Mouse (Mus musculus) spleen, adult 2 months (tissue): ENCODE results near the gene Alg5. TPM values are rescaled to one million over a fixed set of nuclear protein-coding genes. Genes with fewer than 3 reads are reported as not detected.

Source experiments
- DNase-seq, 2 experiments: peaks; one replicate each; pipeline versions ENCODE4 v3.0.0 to v3.0.0-alpha.2; 2012 to 2021; ENCODE audit warnings: low spot score in 2 of 2, low read depth in 1 of 2
- H3K27ac ChIP-seq: fragments of 200-500 bp; 2 replicates; pipeline ENCODE4 v1.5.1; 2012; ENCODE audit warnings: low read length, inconsistent platforms; ENCODE audit not compliant: insufficient read depth
- H3K27me3 ChIP-seq: fragments of 200-500 bp; 2 replicates; pipeline ENCODE4 v1.6.1; 2012; ENCODE audit warnings: mild to moderate bottlenecking, moderate library complexity, low read length, inconsistent platforms; ENCODE audit not compliant: control insufficient read depth, insufficient read depth
- H3K36me3 ChIP-seq: fragments of 200-500 bp; 2 replicates; pipeline ENCODE4 v1.6.1; 2012; ENCODE audit warnings: mild to moderate bottlenecking, low read length, inconsistent platforms; ENCODE audit not compliant: control insufficient read depth, insufficient read depth
- H3K4me1 ChIP-seq: fragments of 200-500 bp; 2 replicates; pipeline ENCODE4 v1.6.1; 2011; ENCODE audit warnings: inconsistent platforms; ENCODE audit not compliant: control insufficient read depth, insufficient read depth, insufficient read length
- H3K4me3 ChIP-seq: fragments of 200-500 bp; 2 replicates; pipeline ENCODE4 v1.5.1; 2011; ENCODE audit warnings: mild to moderate bottlenecking, inconsistent platforms; ENCODE audit not compliant: insufficient read depth, insufficient read length; ENCODE audit errors: extremely low read depth
- CTCF ChIP-seq: fragments of 200-500 bp; IDR thresholded peaks from 2 replicates; pipeline ENCODE4 v1.5.1; 2011; ENCODE audit warnings: mild to moderate bottlenecking, inconsistent platforms; ENCODE audit not compliant: insufficient read depth, insufficient read length, insufficient replicate concordance; ENCODE audit errors: extremely low read depth
- POLR2A ChIP-seq: fragments of 200-500 bp; IDR thresholded peaks from 2 replicates; pipeline ENCODE4 v1.6.1; 2011; ENCODE audit warnings: low read depth, low read length, inconsistent platforms
- WGBS: fragments of 180-500 bp; shearing (Covaris S2); methylation state at CpG from one replicate; pipeline ENCODE4 v1.1.7; 2018; 5-methylcytosine and 5-hydroxymethylcytosine counted together
- polyA plus RNA-seq: library from polyadenylated mRNA; depleted of rRNA; stranded (reverse); fragments of >200 nt; gene quantifications from 2 replicates; pipeline ENCODE4 v1.2.3, GENCODE M21; 2012; rRNA removed

Alg5 gene
- polyA plus RNA-seq, 1 experiment, result 7.6 TPM

DNA sequence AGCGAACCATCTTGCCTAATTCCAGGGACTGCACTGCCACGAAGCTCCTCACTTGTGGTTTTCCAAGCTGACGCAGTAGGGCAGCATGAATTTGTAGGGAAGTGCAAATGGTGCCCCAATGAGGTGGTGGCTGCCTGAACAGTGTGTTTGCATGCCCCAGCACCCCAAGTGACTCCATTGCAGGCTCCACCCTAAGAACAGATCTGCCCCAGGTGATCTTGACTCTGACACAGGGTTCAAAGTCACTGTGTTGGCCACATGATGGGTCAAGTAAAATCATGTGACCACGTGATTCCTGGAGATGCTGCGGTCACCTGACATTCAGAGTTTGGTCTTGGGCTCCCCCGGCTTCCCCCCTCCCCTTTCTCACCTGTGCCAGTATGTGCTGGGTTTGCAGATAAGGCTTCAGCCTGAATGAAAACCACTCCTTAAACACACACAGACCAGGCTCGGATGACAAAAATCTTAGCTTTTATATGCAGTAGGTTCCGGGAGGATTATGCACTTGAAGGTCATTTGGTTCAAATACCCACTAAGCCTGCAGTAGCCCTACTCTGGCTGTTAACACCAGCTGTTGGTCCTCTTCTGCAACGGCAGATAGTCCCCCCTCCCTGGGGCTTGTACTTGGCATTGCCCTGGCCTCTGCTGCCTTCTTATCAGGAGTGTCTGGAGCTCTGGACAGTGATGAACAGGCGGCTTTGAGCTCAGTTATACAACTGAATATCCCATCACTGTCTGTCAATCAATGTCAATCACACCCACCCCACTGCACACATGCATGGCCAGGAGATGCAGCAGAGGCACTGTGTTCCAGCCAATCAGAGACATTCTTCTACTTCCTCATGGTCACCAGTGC is 56.7 kb downstream of the Alg5 start:
- whole genome bisulfite sequencing, result 79% methylated on average over 10 of the region's 10 CpGs
- no peak for TF ChIP-seq CTCF
- no peak for TF ChIP-seq POLR2A
- H3K27me3 ChIP-seq, result no peaks in the 10 kb centered on the region

DNA sequence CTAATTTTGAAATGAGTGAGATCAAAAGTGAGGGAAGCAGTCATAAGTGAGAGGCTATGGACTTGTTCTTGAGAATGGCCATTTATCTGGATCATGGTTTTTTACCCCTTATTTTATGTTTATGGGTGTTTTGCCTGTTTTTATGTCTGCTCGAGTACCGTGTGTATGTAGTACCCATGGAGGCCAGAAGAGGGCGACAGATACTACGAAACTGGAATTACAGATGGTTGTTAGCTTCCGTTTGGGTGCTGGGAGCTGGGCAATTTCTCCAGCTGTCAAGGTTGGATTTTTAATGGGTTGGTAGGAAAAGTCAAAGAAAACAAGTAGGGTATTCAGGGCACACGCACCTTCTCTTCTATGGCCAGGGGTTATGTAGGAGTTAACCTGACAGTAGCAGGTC is 58.4 kb downstream of the Alg5 start:
- 89% methylated on average over 6 of the region's 6 CpGs for WGBS
- no peaks in the 10 kb centered on the region for H3K4me1 ChIP-seq
- H3K36me3 ChIP-seq, result no peaks in the 10 kb centered on the region
- no peak overlapping the region for H3K4me3 ChIP-seq
- DNase-seq, result no peak
- H3K27ac ChIP-seq, result no peak overlapping the region
- H3K27me3 ChIP-seq, result no peaks in the 10 kb centered on the region
- TF ChIP-seq CTCF, result no peak
- no peak for TF ChIP-seq POLR2A

More for the DNA sequence above, 56.7 kb downstream of the Alg5 start:
- H3K4me1 ChIP-seq, result no peaks in the 10 kb centered on the region
- no peak overlapping the region for H3K4me3 ChIP-seq
- no peaks in the 10 kb centered on the region for H3K36me3 ChIP-seq
- H3K27ac ChIP-seq, result no peak overlapping the region
- no peak for DNase-seq

DNA sequence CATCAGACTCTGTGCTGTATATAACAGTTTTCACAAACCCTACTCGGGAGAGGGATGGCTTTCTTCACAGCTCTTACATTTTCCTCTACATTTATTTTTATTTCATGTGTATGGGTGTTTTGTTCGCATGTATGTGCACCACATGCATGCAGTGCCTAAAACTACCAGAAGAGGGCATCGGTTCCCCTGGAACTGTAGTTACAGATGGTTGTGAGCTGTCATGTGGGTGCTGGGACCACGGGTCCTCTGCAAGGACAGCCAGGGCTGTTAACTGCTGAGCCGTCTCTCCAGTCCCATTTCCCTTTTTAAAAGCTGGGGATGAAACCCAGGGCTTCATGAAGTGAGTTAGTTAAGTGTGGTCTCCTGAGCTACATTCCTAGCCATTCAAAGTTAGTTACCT is 60.0 kb downstream of the Alg5 start:
- no peak overlapping the region for H3K4me3 ChIP-seq
- TF ChIP-seq CTCF (no peak), POLR2A (no peak)
- no peaks in the 10 kb centered on the region for H3K27me3 ChIP-seq
- no peak for DNase-seq
- no peak overlapping the region for H3K27ac ChIP-seq
- no peaks in the 10 kb centered on the region for H3K36me3 ChIP-seq
- no peaks in the 10 kb centered on the region for H3K4me1 ChIP-seq
- WGBS, result 94% methylated on average over 5 of the region's 5 CpGs

DNA sequence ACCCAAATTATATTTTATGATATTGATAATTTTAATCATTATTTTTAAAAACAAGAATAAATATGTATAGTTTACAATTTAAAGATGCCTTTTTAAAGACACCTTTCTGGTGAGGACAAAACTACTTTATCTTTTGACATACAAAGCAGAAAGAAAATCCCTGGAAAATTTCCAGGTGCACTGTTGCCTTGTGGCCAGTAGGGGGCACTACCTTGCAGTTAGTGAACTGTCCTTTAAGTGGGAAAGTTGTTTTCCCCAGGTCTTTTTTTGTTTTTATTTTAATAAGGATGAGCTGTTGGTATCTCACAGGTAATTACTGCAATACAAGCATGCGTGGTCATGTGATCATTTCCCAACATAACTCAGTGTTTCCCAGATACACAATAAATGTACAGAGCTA is 60.5 kb downstream of the Alg5 start:
- Histone ChIP-seq H3K27me3 (no peaks in the 10 kb centered on the region), H3K27ac (no peak overlapping the region), H3K36me3 (no peaks in the 10 kb centered on the region), H3K4me3 (no peak overlapping the region), H3K4me1 (no peaks in the 10 kb centered on the region)
- 93% methylated on average over 1 of the region's 1 CpGs for WGBS
- TF ChIP-seq CTCF, result no peak
- no peak for TF ChIP-seq POLR2A
- no peak for DNase-seq

DNA sequence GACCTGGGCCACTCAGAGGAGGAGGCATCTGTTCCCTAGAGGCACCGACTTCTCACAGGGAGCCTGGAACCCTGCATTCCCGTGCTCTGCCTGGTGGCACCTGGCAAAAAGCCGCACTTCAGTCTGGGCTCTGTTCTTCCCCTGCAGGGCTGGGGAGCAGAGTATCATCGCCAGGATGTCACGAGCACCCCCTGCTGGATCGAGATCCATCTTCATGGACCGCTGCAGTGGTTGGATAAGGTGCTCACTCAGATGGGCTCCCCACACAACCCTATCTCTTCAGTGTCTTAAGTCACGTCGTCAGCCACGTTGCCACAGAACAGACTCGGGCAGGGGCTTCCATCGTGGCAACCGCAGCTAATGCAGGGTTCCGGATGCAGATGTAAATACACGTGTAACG is 61.9 kb downstream of the Alg5 start:
- Histone ChIP-seq H3K4me1 (no peaks in the 10 kb centered on the region), H3K27me3 (no peaks in the 10 kb centered on the region), H3K36me3 (no peaks in the 10 kb centered on the region), H3K4me3 (no peak overlapping the region), H3K27ac (no peak overlapping the region)
- WGBS, result 44% methylated on average over 16 of the region's 16 CpGs
- no peak for DNase-seq
- TF ChIP-seq CTCF (0 out of 2 replicates have a peak, but pooled peaks have one; percentile 7), POLR2A (no peak)

Other genes starting within 250 kb of the Alg5 start
- gene Supt20, start 42.7 kb upstream of the Alg5 start, polyA plus RNA-seq, result 51.3 and 55.7 TPM in 2 replicates
- not detected in 2 replicates for gene Gm21958, start 21.2 kb upstream of the Alg5 start, polyA plus RNA-seq
- 24.3 and 25.5 TPM in 2 replicates for gene Exosc8, start 146 bp upstream of the Alg5 start, polyA plus RNA-seq
- gene Smad9, start 20.0 kb downstream of the Alg5 start, polyA plus RNA-seq, result 0.23 and 0.28 TPM in 2 replicates
- gene Rfxap, start 72.3 kb downstream of the Alg5 start, polyA plus RNA-seq, result 18.4 and 22.8 TPM in 2 replicates
- gene Sertm1, start 180.3 kb downstream of the Alg5 start, polyA plus RNA-seq, result not detected in 2 replicates